Mouse (Mus musculus): ENCODE results near the gene C4bp. TPM values are rescaled to one million over a fixed set of nuclear protein-coding genes. Genes with fewer than 3 reads are reported as not detected.
"Not testable (repeated sequence)": the region's sequence is repeated elsewhere in the genome, so short reads cannot be mapped to it uniquely, and the experiment has no call there.

Gene C4bp
- polyA plus RNA-seq, 1 experiment from 2014 or later: 0.17 TPM

DNA sequence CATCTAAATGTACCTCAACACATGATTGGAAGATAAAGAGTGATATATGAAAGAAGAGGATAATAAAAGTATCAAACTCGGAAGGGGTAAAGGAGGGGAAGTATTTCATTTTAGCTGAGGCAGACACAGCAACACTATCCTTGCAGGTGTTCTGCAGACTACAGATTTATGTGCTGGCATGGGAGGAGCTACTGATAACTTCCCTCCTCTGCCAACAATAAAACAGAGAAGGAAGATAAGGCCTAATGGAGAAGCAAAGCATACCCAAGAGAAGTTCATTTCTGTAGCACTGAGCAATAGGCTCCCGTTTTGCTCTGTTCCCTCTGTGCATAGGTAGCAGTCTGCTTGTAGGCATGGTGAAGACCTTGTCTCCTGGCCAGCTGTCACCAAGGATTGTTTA is 19.6 kb upstream of the C4bp start:
- WGBS: 53% methylated on average over 2 of the region's 2 CpGs
- no peaks in the 10 kb centered on the region for H3K27me3 ChIP-seq (ENCODE audit: control insufficient read depth, insufficient read depth, low read length)
- no peak overlapping the region for H3K27ac ChIP-seq (ENCODE audit: low read length)

DNA sequence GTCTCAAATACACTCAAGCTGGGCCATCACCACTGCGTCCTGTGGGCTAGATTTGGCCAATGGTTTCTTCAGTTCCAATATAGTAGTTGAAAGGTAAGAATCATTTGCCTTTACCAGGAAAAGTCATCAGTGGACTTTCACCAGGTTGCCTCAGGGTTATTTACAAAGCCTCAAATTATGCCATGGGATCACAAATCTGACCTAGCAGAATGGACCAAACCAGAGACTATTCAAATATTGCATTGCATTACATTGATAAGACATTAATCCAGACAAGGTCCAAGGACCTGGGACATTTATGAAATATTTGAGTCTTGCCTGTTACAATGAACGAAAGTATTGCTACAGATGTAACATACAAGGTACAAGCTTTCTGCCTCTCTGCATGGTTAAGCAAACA is 17.1 kb upstream of the C4bp start:
- WGBS: 89% methylated on average over 2 of the region's 2 CpGs
- Histone ChIP-seq H3K36me3 (ENCODE audit: control insufficient read depth, insufficient read depth, low read length) (no peaks in the 10 kb centered on the region), H3K27me3 (ENCODE audit: control insufficient read depth, insufficient read depth, low read length) (no peaks in the 10 kb centered on the region), H3K27ac (ENCODE audit: low read length) (no peak overlapping the region), H3K4me3 (ENCODE audit: low read depth, low read length) (no peak overlapping the region), H3K9ac (replicated peaks; ENCODE audit: low read depth, low read length) (no peak overlapping the region), H3K9me3 (ENCODE audit: control insufficient read depth, low read depth, low read length) (no peaks in the 10 kb centered on the region), H3K4me2 (replicated peaks; ENCODE audit: low read depth, low read length) (no peak overlapping the region), H3K4me1 (ENCODE audit: control insufficient read depth, insufficient read depth, low read length) (no peaks in the 10 kb centered on the region)
- no peak for ATAC-seq (ENCODE audit: insufficient number of reproducible peaks, insufficient read depth, low FRiP score, low read depth)

More for the DNA sequence above, 19.6 kb upstream of the C4bp start:
- no peak overlapping the region for H3K9ac ChIP-seq (replicated peaks; ENCODE audit: low read depth, low read length)
- H3K4me1 ChIP-seq (ENCODE audit: control insufficient read depth, insufficient read depth, low read length): no peaks in the 10 kb centered on the region
- no peaks in the 10 kb centered on the region for H3K36me3 ChIP-seq (ENCODE audit: control insufficient read depth, insufficient read depth, low read length)
- no peak overlapping the region for H3K4me3 ChIP-seq (ENCODE audit: low read depth, low read length)
- H3K9me3 ChIP-seq (ENCODE audit: control insufficient read depth, low read depth, low read length): no peaks in the 10 kb centered on the region
- ATAC-seq (ENCODE audit: insufficient number of reproducible peaks, insufficient read depth, low FRiP score, low read depth): no peak
- H3K4me2 ChIP-seq (replicated peaks; ENCODE audit: low read depth, low read length): no peak overlapping the region

DNA sequence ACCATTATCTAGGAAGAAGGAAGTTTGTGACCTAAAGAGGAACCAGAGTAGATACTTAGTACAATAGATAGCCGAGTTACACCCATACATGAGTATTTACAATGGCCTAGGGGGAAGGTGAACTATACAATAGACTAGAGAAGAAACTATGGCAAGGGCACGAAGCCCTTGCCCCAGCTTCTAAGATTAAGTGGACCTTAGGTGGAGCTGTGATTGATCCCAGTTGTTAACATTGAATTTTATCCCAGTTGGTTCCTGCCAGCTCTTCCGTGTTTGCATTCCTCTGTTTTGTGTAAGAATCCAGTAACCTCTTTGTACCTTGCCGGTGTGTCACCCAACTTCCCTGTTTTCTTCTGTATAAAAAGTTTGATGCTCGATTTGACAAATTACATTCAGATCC is 2.1 kb upstream of the C4bp start:
- not testable (repeated sequence) for H3K9ac ChIP-seq (replicated peaks; ENCODE audit: low read depth, low read length)

DNA sequence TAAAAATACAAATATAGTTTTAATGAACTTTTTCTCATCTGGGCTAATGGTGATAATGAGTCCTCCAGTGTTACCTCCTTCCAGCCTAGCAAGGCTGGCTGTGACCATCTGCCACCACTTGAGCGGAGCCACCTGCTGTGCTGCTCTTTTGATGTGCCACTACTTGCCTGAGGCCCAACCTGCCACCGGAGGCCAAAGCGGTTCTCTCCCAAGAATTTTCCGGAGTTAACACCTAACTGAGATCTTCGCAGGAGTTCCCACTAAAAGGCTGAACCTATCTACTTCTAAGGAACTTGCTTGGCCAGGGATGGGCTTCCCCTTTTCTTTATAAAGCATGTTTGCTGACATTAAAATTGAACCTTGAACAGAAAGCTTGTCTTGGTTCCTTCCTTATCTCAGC is 1.8 kb downstream of the C4bp start:
- not testable (repeated sequence) for H3K27ac ChIP-seq (ENCODE audit: low read length); H3K4me3 ChIP-seq (ENCODE audit: low read depth, low read length); ATAC-seq (ENCODE audit: insufficient number of reproducible peaks, insufficient read depth, low FRiP score, low read depth); H3K36me3 ChIP-seq (ENCODE audit: control insufficient read depth, insufficient read depth, low read length); H3K9ac ChIP-seq (replicated peaks; ENCODE audit: low read depth, low read length); H3K4me1 ChIP-seq (ENCODE audit: control insufficient read depth, insufficient read depth, low read length); H3K9me3 ChIP-seq (ENCODE audit: control insufficient read depth, low read depth, low read length); H3K4me2 ChIP-seq (replicated peaks; ENCODE audit: low read depth, low read length); H3K27me3 ChIP-seq (ENCODE audit: control insufficient read depth, insufficient read depth, low read length)
- 38% methylated on average over 5 of the region's 5 CpGs for WGBS

More for the DNA sequence above, 2.1 kb upstream of the C4bp start:
- H3K27me3 ChIP-seq (ENCODE audit: control insufficient read depth, insufficient read depth, low read length); H3K4me2 ChIP-seq (replicated peaks; ENCODE audit: low read depth, low read length); H3K36me3 ChIP-seq (ENCODE audit: control insufficient read depth, insufficient read depth, low read length); ATAC-seq (ENCODE audit: insufficient number of reproducible peaks, insufficient read depth, low FRiP score, low read depth); H3K9me3 ChIP-seq (ENCODE audit: control insufficient read depth, low read depth, low read length); H3K4me3 ChIP-seq (ENCODE audit: low read depth, low read length); H3K4me1 ChIP-seq (ENCODE audit: control insufficient read depth, insufficient read depth, low read length); H3K27ac ChIP-seq (ENCODE audit: low read length): not testable (repeated sequence)
- 85% methylated on average over 5 of the region's 5 CpGs for WGBS

DNA sequence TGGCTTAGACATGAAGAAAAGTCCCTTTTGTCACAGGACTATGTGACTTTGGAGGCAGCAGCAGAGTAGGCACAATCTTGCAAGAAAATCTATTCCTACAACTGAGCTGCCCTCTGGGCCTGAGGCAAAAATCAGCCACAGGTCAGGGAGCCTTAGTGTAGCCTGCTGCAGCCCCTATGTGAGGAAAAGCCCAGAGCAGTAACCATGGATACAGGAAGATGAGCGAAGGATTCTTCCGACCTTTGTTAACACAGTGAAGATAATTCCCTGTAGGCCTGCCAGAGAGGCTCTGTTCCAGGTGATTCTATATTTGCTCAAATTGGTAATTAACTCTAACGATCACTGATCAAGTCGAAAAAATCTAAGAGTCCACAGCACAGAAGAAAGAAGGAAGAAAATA is 17.3 kb downstream of the C4bp start:
- H3K9me3 ChIP-seq (ENCODE audit: control insufficient read depth, low read depth, low read length): no peaks in the 10 kb centered on the region
- WGBS: 70% methylated on average over 4 of the region's 4 CpGs
- ATAC-seq (ENCODE audit: insufficient number of reproducible peaks, insufficient read depth, low FRiP score, low read depth): no peak
- H3K27ac ChIP-seq (ENCODE audit: low read length): no peak overlapping the region
- no peak overlapping the region for H3K9ac ChIP-seq (replicated peaks; ENCODE audit: low read depth, low read length)
- no peak overlapping the region for H3K4me2 ChIP-seq (replicated peaks; ENCODE audit: low read depth, low read length)
- no peak overlapping the region for H3K4me3 ChIP-seq (ENCODE audit: low read depth, low read length)
- no peaks in the 10 kb centered on the region for H3K36me3 ChIP-seq (ENCODE audit: control insufficient read depth, insufficient read depth, low read length)
- H3K4me1 ChIP-seq (ENCODE audit: control insufficient read depth, insufficient read depth, low read length): no peaks in the 10 kb centered on the region
- H3K27me3 ChIP-seq (ENCODE audit: control insufficient read depth, insufficient read depth, low read length): no peaks in the 10 kb centered on the region

DNA sequence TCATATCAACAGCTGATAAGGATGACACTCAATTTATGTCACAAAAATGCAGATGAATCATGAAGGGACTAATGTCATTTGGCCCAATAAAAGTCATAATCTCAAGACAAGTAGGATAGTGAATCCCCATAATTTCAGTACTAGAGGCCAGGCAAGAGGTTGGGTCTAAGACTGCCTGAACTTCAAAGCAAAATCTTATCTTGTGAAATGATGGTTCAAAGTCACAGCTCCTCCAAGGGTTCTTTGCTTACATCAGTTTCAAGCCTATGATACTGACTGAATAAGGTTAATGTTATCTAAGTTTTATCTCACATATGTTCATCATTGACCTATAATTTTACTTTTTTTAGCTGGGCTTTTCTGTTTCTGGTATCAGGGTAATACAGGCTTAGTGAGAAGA is 20.5 kb downstream of the C4bp start:
- Histone ChIP-seq H3K27ac (ENCODE audit: low read length) (no peak overlapping the region), H3K9ac (replicated peaks; ENCODE audit: low read depth, low read length) (no peak overlapping the region), H3K27me3 (ENCODE audit: control insufficient read depth, insufficient read depth, low read length) (no peaks in the 10 kb centered on the region), H3K4me2 (replicated peaks; ENCODE audit: low read depth, low read length) (no peak overlapping the region), H3K4me3 (ENCODE audit: low read depth, low read length) (no peak overlapping the region), H3K36me3 (ENCODE audit: control insufficient read depth, insufficient read depth, low read length) (no peaks in the 10 kb centered on the region), H3K4me1 (ENCODE audit: control insufficient read depth, insufficient read depth, low read length) (no peaks in the 10 kb centered on the region), H3K9me3 (ENCODE audit: control insufficient read depth, low read depth, low read length) (no peaks in the 10 kb centered on the region)
- ATAC-seq (ENCODE audit: insufficient number of reproducible peaks, insufficient read depth, low FRiP score, low read depth): no peak

DNA sequence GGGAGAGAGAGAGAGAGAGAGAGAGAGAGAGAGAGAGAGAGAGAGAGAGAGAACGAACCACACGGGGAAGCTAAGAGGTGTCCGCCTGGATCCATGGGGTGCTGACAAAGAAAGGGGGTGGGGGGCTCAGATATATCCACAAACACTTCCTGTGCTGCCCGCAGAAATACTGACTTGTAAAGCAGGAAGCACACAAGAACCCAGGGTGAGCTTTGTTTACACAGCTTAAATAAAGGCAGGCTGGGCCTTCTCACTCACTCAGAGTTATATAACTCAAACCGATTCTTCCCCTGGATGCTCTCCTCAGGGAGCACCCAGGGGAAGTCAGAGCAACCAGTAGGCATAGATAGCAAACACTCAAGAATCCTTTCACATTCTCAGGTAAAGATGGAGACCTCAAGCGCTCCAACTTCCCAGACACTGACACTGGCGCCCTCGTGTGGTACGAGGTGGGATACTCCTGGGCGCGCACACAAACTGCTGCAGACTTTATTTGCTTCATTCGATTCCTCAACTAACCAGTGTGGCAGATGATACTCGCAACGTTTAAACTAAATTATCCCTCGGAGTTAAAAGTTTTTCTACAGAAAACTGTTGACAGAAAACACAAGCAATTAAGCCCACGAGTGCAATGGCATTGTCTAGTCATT is 27.5 kb downstream of the C4bp start:
- ATAC-seq (ENCODE audit: insufficient number of reproducible peaks, insufficient read depth, low FRiP score, low read depth): peak; percentile 58; the same call in 1 of the 2 replicates

DNA sequence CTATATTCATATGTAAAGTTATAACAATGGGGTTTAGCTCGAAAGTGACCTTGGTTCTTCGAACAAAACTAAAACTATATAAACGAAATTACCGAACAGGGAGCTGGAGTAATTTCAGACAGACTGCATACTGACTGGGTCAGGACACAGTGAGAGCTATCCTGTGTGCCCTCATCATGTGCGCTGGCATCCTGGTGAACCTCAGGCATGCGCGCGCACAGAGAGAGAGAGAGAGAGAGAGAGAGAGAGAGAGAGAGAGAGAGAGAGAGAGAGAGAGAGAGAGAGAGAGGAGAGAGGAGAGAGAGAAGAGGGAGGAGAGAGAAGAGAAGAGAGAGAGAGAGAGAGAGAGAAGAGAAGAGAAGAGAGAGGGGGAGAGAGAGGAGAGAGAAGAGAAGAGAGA is 28.1 kb downstream of the C4bp start:
- Histone ChIP-seq H3K27me3 (ENCODE audit: control insufficient read depth, insufficient read depth, low read length) (no peaks in the 10 kb centered on the region), H3K36me3 (ENCODE audit: control insufficient read depth, insufficient read depth, low read length) (no peaks in the 10 kb centered on the region), H3K9me3 (ENCODE audit: control insufficient read depth, low read depth, low read length) (no peaks in the 10 kb centered on the region), H3K27ac (ENCODE audit: low read length) (no peak overlapping the region), H3K4me1 (ENCODE audit: control insufficient read depth, insufficient read depth, low read length) (no peaks in the 10 kb centered on the region), H3K4me2 (replicated peaks; ENCODE audit: low read depth, low read length) (no peak overlapping the region), H3K9ac (replicated peaks; ENCODE audit: low read depth, low read length) (no peak overlapping the region), H3K4me3 (ENCODE audit: low read depth, low read length) (no peak overlapping the region)
- 80% methylated on average over 8 of the region's 8 CpGs for WGBS
- ATAC-seq (ENCODE audit: insufficient number of reproducible peaks, insufficient read depth, low FRiP score, low read depth): no peak

More for the DNA sequence above, 27.5 kb downstream of the C4bp start:
- Histone ChIP-seq H3K9ac (replicated peaks; ENCODE audit: low read depth, low read length) (no peak overlapping the region), H3K4me1 (ENCODE audit: control insufficient read depth, insufficient read depth, low read length) (no peaks in the 10 kb centered on the region), H3K4me3 (ENCODE audit: low read depth, low read length) (no peak overlapping the region), H3K36me3 (ENCODE audit: control insufficient read depth, insufficient read depth, low read length) (no peaks in the 10 kb centered on the region), H3K4me2 (replicated peaks; ENCODE audit: low read depth, low read length) (no peak overlapping the region), H3K27ac (ENCODE audit: low read length) (no peak overlapping the region), H3K27me3 (ENCODE audit: control insufficient read depth, insufficient read depth, low read length) (no peaks in the 10 kb centered on the region), H3K9me3 (ENCODE audit: control insufficient read depth, low read depth, low read length) (no peaks in the 10 kb centered on the region)
- 25% methylated on average over 16 of the region's 16 CpGs for whole genome bisulfite sequencing

DNA sequence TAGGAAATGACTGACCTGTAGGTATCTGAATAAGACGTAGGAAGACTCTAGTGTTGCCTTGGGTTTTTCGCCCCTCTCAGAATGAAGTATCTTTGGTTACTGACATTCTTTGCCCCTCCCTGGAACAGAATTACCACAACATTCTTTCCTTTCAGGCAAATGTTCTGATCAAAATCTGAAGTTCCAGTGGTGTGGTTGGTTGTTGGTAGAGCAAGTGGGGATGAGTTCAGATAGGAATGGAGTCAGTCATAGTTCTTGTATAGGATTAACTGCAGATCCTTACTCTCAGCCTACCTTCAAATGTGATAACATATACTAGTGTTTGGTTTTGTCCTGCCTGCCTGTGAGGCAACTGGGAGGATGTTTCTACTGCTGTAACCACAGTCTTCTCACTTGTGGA is 31.9 kb downstream of the C4bp start, which contains the start of gene Zp3r:
Zp3r (minus strand) TSS at position 101 of the 400 bp plus-strand sequence.
- Histone ChIP-seq H3K4me1 (ENCODE audit: control insufficient read depth, insufficient read depth, low read length) (no peaks in the 10 kb centered on the region), H3K4me3 (ENCODE audit: low read depth, low read length) (no peak within 1 kb of the TSS), H3K27me3 (ENCODE audit: control insufficient read depth, insufficient read depth, low read length) (no peaks in the 10 kb centered on the region), H3K9ac (replicated peaks; ENCODE audit: low read depth, low read length) (no peak within 1 kb of the TSS), H3K9me3 (ENCODE audit: control insufficient read depth, low read depth, low read length) (no peaks in the 10 kb centered on the region), H3K4me2 (replicated peaks; ENCODE audit: low read depth, low read length) (no peak within 1 kb of the TSS), H3K36me3 (ENCODE audit: control insufficient read depth, insufficient read depth, low read length) (no peaks in the 10 kb centered on the region), H3K27ac (ENCODE audit: low read length) (no peak within 1 kb of the TSS)
- WGBS: 89% methylated on average over 2 of the region's 2 CpGs
- no peak for ATAC-seq (ENCODE audit: insufficient number of reproducible peaks, insufficient read depth, low FRiP score, low read depth)

All from stomach, embryonic 14.5 days (tissue).